ENCODE assay signal across 19 mouse cellular contexts in the genomic region with DNA sequence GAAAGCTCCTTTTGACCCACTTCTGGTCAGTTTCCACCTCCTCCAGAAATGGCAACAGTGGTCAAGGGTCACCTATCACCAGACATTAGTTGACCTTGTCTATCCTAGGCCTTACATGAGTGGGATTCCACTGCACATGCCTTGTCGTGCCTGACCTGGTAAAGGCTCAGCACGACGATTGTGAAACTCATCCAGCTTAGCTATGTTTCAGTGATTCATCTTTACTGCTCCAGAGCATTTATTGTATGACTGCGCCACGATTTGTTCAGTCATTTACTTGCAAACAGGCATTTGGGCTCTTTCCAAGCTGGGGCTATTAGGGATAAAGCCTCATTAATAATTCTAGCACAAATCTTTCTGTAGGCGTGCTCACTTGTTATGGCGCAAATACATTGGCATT.
"Had no signal": no experiment of that assay in that cellular context is flagged by ENCODE, and none has a peak within 500 bp of the region (broad histone marks: within the 10 kb centered on the region; RNA-seq: fewer than 3 reads in every experiment).

No protein-coding gene starts in this region.

- H3K9me3 ChIP-seq: liver, embryonic 13.5 days; megakaryocyte, embryonic 14.5 days; midbrain, embryonic 10.5 days; neural tube, embryonic 12.5 days; neural tube, embryonic 15.5 days had no signal

- H3K4me2 ChIP-seq: liver, embryonic 13.5 days; lung, embryonic 14.5 days; neural tube, embryonic 12.5 days; neural tube, embryonic 15.5 days had no signal

- H3K27ac ChIP-seq: layer of hippocampus, adult 2 months; left cerebral cortex, adult 2 months; liver, embryonic 13.5 days; midbrain, embryonic 10.5 days; neural tube, embryonic 12.5 days; neural tube, embryonic 15.5 days had no signal

- H3K4me1 ChIP-seq: liver, embryonic 13.5 days; megakaryocyte, embryonic 14.5 days; midbrain, embryonic 10.5 days; neural tube, embryonic 12.5 days had no signal

- H3K27me3 ChIP-seq: liver, embryonic 13.5 days; megakaryocyte, embryonic 14.5 days; neural tube, embryonic 12.5 days; neural tube, embryonic 15.5 days had no signal

- H3K9ac ChIP-seq: liver, embryonic 13.5 days; lung, embryonic 14.5 days; neural tube, embryonic 12.5 days; neural tube, embryonic 15.5 days had no signal

- H3K4me3 ChIP-seq: layer of hippocampus, adult 2 months; left cerebral cortex, adult 2 months; liver, embryonic 13.5 days; megakaryocyte, embryonic 14.5 days; midbrain, embryonic 10.5 days; neural tube, embryonic 12.5 days; neural tube, embryonic 15.5 days had no signal

- DNase-seq: kidney, adult 18-20 months; kidney, adult 9 months; kidney, postnatal 25 days; layer of hippocampus, adult 9-11 months; layer of hippocampus, postnatal 36 days; liver, embryonic 13.5 days; lung, embryonic 14.5 days; lung, postnatal 14 days; midbrain, embryonic 14.5 days; right cerebral cortex, adult 18-20 months; right cerebral cortex, postnatal 14 days; right cerebral cortex, postnatal 4 days; thymus, postnatal 36 days had no signal
